Mouse (Mus musculus) E14TG2a.4 (cell line): ENCODE results near the gene Nr4a1.
A peak's percentile ranks its signal among the peaks of the same experiment; 100 is the strongest.

Source experiments
- CTCF ChIP-seq: conservative IDR thresholded peaks from 2 replicates; pipeline ENCODE4 v1.5.1; 2014; ENCODE audit warnings: low read length
- POU5F1 ChIP-seq: IDR thresholded peaks from 2 replicates; pipeline ENCODE4 v1.6.1; 2014; ENCODE audit warnings: low read length, borderline replicate concordance

- TF ChIP-seq CTCF, result peak; percentile 82
- no peak for TF ChIP-seq POU5F1
Observed at GRCm38 (mm10) chr15:101210228-101210627, 43.8 kb upstream of the Nr4a1 start.
